Mouse (Mus musculus): ENCODE measurements around the gene Cabcoco1. TPM values are rescaled to one million over a fixed set of nuclear protein-coding genes. Genes with fewer than 3 reads are reported as not detected.

Cabcoco1 gene
- polyA plus RNA-seq, 1 experiment = 2.2 TPM

- H3K4me3 ChIP-seq (replicated peaks; ENCODE audit: extremely low read depth, low read depth, low read length) = no peak overlapping the region
- TF ChIP-seq POLR2A (IDR thresholded peaks at IDR 0.05; ENCODE audit: borderline replicate concordance, extremely low read depth, low read depth, low read length) (no peak), CTCF (IDR thresholded peaks at IDR 0.05; ENCODE audit: insufficient read depth, low read length) (no peak)
- 45% methylated on average over 2 of the region's 2 CpGs for WGBS
- no peak for DNase-seq
- H3K4me1 ChIP-seq (ENCODE audit: control insufficient read depth, insufficient read depth, low read length) = no peaks in the 10 kb centered on the region
Observed at GRCm38 (mm10) chr10:68552556-68552955, 10.9 kb upstream of the Cabcoco1 start.

GRCm38 (mm10) chr10:68551316-68551715 lies 9.6 kb upstream of the Cabcoco1 start:
- Histone ChIP-seq H3K4me3 (replicated peaks; ENCODE audit: extremely low read depth, low read depth, low read length) (no peak overlapping the region), H3K4me1 (ENCODE audit: control insufficient read depth, insufficient read depth, low read length) (no peaks in the 10 kb centered on the region)
- TF ChIP-seq CTCF (IDR thresholded peaks at IDR 0.05; ENCODE audit: insufficient read depth, low read length) (no peak), POLR2A (IDR thresholded peaks at IDR 0.05; ENCODE audit: borderline replicate concordance, extremely low read depth, low read depth, low read length) (no peak)
- 88% methylated on average over 7 of the region's 7 CpGs for WGBS
- DNase-seq = no peak

GRCm38 (mm10) chr10:68550668-68551267 lies 9.1 kb upstream of the Cabcoco1 start:
- Histone ChIP-seq H3K4me1 (ENCODE audit: control insufficient read depth, insufficient read depth, low read length) (no peaks in the 10 kb centered on the region), H3K4me3 (replicated peaks; ENCODE audit: extremely low read depth, low read depth, low read length) (no peak overlapping the region)
- 81% methylated on average over 9 of the region's 9 CpGs for WGBS
- TF ChIP-seq POLR2A (IDR thresholded peaks at IDR 0.05; ENCODE audit: borderline replicate concordance, extremely low read depth, low read depth, low read length) = no peak
- no peak for TF ChIP-seq CTCF (IDR thresholded peaks at IDR 0.05; ENCODE audit: insufficient read depth, low read length)
- no peak for DNase-seq

GRCm38 (mm10) chr10:68543107-68543506 lies 1.4 kb upstream of the Cabcoco1 start:
- Histone ChIP-seq H3K4me1 (ENCODE audit: control insufficient read depth, insufficient read depth, low read length) (peaks cover 4% of the 10 kb centered on the region), H3K4me3 (replicated peaks; ENCODE audit: extremely low read depth, low read depth, low read length) (no peak overlapping the region)
- WGBS = 61% methylated on average over 3 of the region's 3 CpGs
- DNase-seq = no peak
- TF ChIP-seq CTCF (IDR thresholded peaks at IDR 0.05; ENCODE audit: insufficient read depth, low read length) = no peak
- no peak for TF ChIP-seq POLR2A (IDR thresholded peaks at IDR 0.05; ENCODE audit: borderline replicate concordance, extremely low read depth, low read depth, low read length)

GRCm38 (mm10) chr10:68541943-68542420 lies 286 bp upstream of the Cabcoco1 start:
- H3K4me3 ChIP-seq (replicated peaks; ENCODE audit: extremely low read depth, low read depth, low read length) = no peak overlapping the region
- DNase-seq = no peak
- TF ChIP-seq POLR2A (IDR thresholded peaks at IDR 0.05; ENCODE audit: borderline replicate concordance, extremely low read depth, low read depth, low read length) (no peak), CTCF (IDR thresholded peaks at IDR 0.05; ENCODE audit: insufficient read depth, low read length) (no peak)
- peaks cover 4% of the 10 kb centered on the region for H3K4me1 ChIP-seq (ENCODE audit: control insufficient read depth, insufficient read depth, low read length)
- 36% methylated on average over 7 of the region's 7 CpGs for WGBS

GRCm38 (mm10) chr10:68540612-68541011 lies 1.1 kb downstream of the Cabcoco1 start:
- Histone ChIP-seq H3K4me1 (ENCODE audit: control insufficient read depth, insufficient read depth, low read length) (peaks cover 4% of the 10 kb centered on the region), H3K4me3 (replicated peaks; ENCODE audit: extremely low read depth, low read depth, low read length) (no peak overlapping the region)
- 52% methylated on average over 3 of the region's 3 CpGs for WGBS
- no peak for DNase-seq
- TF ChIP-seq CTCF (IDR thresholded peaks at IDR 0.05; ENCODE audit: insufficient read depth, low read length) (no peak), POLR2A (IDR thresholded peaks at IDR 0.05; ENCODE audit: borderline replicate concordance, extremely low read depth, low read depth, low read length) (no peak)

GRCm38 (mm10) chr10:68537261-68537950 lies 4.3 kb downstream of the Cabcoco1 start:
- no peak overlapping the region for H3K4me3 ChIP-seq (replicated peaks; ENCODE audit: extremely low read depth, low read depth, low read length)
- WGBS = 51% methylated on average over 4 of the region's 4 CpGs
- peaks cover 4% of the 10 kb centered on the region for H3K4me1 ChIP-seq (ENCODE audit: control insufficient read depth, insufficient read depth, low read length)
- DNase-seq = no peak
- TF ChIP-seq POLR2A (IDR thresholded peaks at IDR 0.05; ENCODE audit: borderline replicate concordance, extremely low read depth, low read depth, low read length) (no peak), CTCF (IDR thresholded peaks at IDR 0.05; ENCODE audit: insufficient read depth, low read length) (no peak)

GRCm38 (mm10) chr10:68529364-68530049 lies 12.2 kb downstream of the Cabcoco1 start:
- no peak for DNase-seq
- no peak overlapping the region for H3K4me3 ChIP-seq (replicated peaks; ENCODE audit: extremely low read depth, low read depth, low read length)
- TF ChIP-seq CTCF (IDR thresholded peaks at IDR 0.05; ENCODE audit: insufficient read depth, low read length) (no peak), POLR2A (IDR thresholded peaks at IDR 0.05; ENCODE audit: borderline replicate concordance, extremely low read depth, low read depth, low read length) (no peak)
- WGBS = 78% methylated on average over 10 of the region's 10 CpGs
- no peaks in the 10 kb centered on the region; the same call in 1 of the 2 replicates for H3K4me1 ChIP-seq (ENCODE audit: control insufficient read depth, insufficient read depth, low read length)

- Histone ChIP-seq H3K4me1 (ENCODE audit: control insufficient read depth, insufficient read depth, low read length) (no peaks in the 10 kb centered on the region; the same call in 1 of the 2 replicates), H3K4me3 (replicated peaks; ENCODE audit: extremely low read depth, low read depth, low read length) (no peak overlapping the region)
- WGBS = 71% methylated on average over 8 of the region's 8 CpGs
- no peak for DNase-seq
- TF ChIP-seq POLR2A (IDR thresholded peaks at IDR 0.05; ENCODE audit: borderline replicate concordance, extremely low read depth, low read depth, low read length) (no peak), CTCF (IDR thresholded peaks at IDR 0.05; ENCODE audit: insufficient read depth, low read length) (no peak)
Observed at GRCm38 (mm10) chr10:68528958-68529357, 12.7 kb downstream of the Cabcoco1 start.

All from lung, adult 2 months (tissue).